Mouse (Mus musculus): ENCODE data around the gene Pon1. TPM values are rescaled to one million over a fixed set of nuclear protein-coding genes. Genes with fewer than 3 reads are reported as not detected.

Gene Pon1
- total and polyA plus RNA-seq, 3 experiments: not detected

DNA sequence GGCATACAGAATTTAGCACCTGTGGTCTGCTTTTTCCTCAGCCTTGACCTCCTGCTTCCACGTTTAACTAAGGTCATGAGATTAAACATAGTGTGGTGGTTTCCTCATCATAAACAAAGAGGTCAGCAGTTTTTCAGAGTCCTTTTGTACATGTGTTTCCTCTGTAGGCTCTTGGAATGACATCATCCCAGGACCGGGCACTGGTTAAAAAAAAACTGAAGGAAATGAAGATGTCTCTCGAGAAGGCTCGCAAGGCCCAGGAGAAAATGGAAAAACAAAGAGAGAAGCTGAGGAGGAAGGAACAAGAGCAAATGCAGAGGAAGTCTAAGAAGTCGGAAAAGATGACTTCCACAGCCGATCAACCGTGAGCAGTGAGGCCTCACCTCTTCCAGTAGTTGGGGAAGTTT, 34.4 kb downstream of the Pon1 start:
- Histone ChIP-seq H3K4me1 (ENCODE audit: control insufficient read depth in 1 of 2, insufficient read depth in 2 of 2, low read length in 2 of 2) (peaks cover 7 to 22% of the 10 kb centered on the region in 2 experiments; a peak in 3 of 4 replicates), H3K9me3 (replicated peaks; ENCODE audit: insufficient read depth, low read length) (no peaks in the 10 kb centered on the region)

DNA sequence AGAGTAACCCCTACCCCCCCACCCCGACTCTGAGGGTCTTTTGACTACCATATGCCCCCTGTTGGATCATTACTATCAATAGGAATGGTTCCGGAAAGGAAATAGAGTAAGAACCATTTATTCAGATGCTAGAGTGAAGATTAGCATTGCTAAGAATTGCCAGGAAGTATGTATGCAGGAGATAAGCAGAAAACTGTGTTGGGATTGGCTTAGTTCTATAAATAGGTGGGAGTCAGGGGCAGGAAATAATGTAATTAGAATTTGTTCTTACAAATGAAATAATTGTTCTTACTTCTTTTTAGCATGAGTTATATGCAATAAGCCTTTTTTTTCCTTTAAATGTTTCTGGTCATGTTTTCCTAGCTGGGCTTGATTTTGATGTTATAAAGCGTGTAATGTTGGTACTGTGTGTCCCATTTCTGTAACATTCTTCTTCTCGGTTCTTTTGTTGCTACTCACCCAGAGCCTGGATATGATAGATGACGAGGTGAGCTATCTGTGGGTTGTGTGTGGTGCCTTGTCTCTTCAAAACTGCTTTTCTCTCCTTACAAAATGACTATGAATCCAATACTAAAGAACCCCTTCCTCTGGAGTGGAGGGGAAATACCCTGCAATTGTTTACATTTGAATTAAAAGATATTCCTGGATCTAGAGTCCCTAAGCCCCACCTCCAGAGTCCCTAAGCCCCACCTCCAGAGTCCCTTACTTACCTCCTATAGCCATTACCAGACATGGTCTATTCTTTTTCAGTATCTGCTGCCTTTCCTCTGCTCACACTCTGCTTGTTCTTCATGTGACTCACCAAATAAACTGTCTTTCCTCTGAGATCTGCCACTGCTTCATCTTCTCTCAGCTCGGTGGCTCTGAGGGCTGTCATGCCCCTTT, 37.0 kb downstream of the Pon1 start:
- H3K4me1 ChIP-seq (ENCODE audit: control insufficient read depth in 1 of 2, insufficient read depth in 2 of 2, low read length in 2 of 2): peaks cover 7 to 19% of the 10 kb centered on the region in 2 experiments; a peak in 3 of 4 replicates
- peaks cover 0 to 1% of the 10 kb centered on the region in 2 experiments; a peak in 3 of 4 replicates for H3K27me3 ChIP-seq (ENCODE audit: control insufficient read depth in 1 of 2, insufficient read depth in 2 of 2, low read length in 2 of 2)
- H3K27ac ChIP-seq (ENCODE audit: control insufficient read depth, low read depth, low read length): peak overlapping the region; percentile 66
- peak overlapping the region; percentile 22; the same call in 1 of the 2 replicates for H3K9ac ChIP-seq (ENCODE audit: control insufficient read depth, low read depth, low read length, poor library complexity, severe bottlenecking)
- H3K36me3 ChIP-seq (ENCODE audit: control insufficient read depth in 1 of 2, insufficient read depth in 2 of 2, low read length in 2 of 2): peaks cover 0 to 21% of the 10 kb centered on the region in 2 experiments; a peak in 2 of 4 replicates
- DNase-seq (ENCODE audit: low read depth, low spot score): peak; percentile 64
- H3K79me2 ChIP-seq (ENCODE audit: control insufficient read depth, insufficient read depth, low read length, poor library complexity): no peaks in the 10 kb centered on the region
- peak overlapping the region; percentile 4 to 72; a peak in 3 of 4 replicates for H3K4me3 ChIP-seq (ENCODE audit: control insufficient read depth in 1 of 2, insufficient read depth in 1 of 2, low read depth in 2 of 2, low read length in 2 of 2)
- H3K9me3 ChIP-seq (replicated peaks; ENCODE audit: insufficient read depth, low read length): no peaks in the 10 kb centered on the region
- TF ChIP-seq MYC (IDR thresholded peaks at IDR 0.05; ENCODE audit: low read depth, low read length) (0 out of 2 replicates have a peak, but pooled peaks have one; percentile 16), ZKSCAN1 (IDR thresholded peaks at IDR 0.05; ENCODE audit: low read depth, low read length) (no peak), ELF1 (IDR thresholded peaks at IDR 0.05; ENCODE audit: low read depth, low read length) (no peak), E2F4 (IDR thresholded peaks at IDR 0.05; ENCODE audit: borderline replicate concordance, low read depth, low read length) (no peak), ZMIZ1 (IDR thresholded peaks at IDR 0.05; ENCODE audit: low read depth, low read length) (no peak), MAFK (IDR thresholded peaks at IDR 0.05; ENCODE audit: borderline replicate concordance, low read depth, low read length) (peak; percentile 24; the same call in 1 of the 2 replicates), SMC3 (IDR thresholded peaks at IDR 0.05; ENCODE audit: low read depth, low read length) (no peak), MYB (IDR thresholded peaks at IDR 0.05; ENCODE audit: low read depth, low read length) (no peak), TBP (IDR thresholded peaks at IDR 0.05; ENCODE audit: low read depth, low read length) (no peak), SIN3A (IDR thresholded peaks at IDR 0.05; ENCODE audit: low read length) (peak; percentile 69), POLR2A (IDR thresholded peaks at IDR 0.05; ENCODE audit: control insufficient read depth in 1 of 2, insufficient read depth in 1 of 2, low read depth in 1 of 2, low read length in 2 of 2, poor library complexity in 1 of 2) (no peak), GATA1 (IDR thresholded peaks at IDR 0.05; ENCODE audit: low read depth, low read length) (peak; percentile 94), ZC3H11A (IDR thresholded peaks at IDR 0.05; ENCODE audit: low read depth, low read length) (no peak), MAX (IDR thresholded peaks at IDR 0.05; ENCODE audit: low read length) (no peak), MXI1 (IDR thresholded peaks at IDR 0.05; ENCODE audit: low read depth, low read length) (no peak; the same call in 1 of the 2 replicates), JUND (IDR thresholded peaks at IDR 0.05; ENCODE audit: low read depth, low read length) (no peak), RAD21 (IDR thresholded peaks at IDR 0.05; ENCODE audit: low read depth, low read length) (no peak), CTCF (IDR thresholded peaks at IDR 0.05 in 2 of 3, conservative IDR thresholded peaks at IDR 0.05 in 1 of 3; ENCODE audit: control insufficient read depth in 1 of 3, insufficient read depth in 1 of 3, low read depth in 2 of 3, low read length in 3 of 3, poor library complexity in 1 of 3, severe bottlenecking in 1 of 3) (no peak), POLR2AphosphoS5 (IDR thresholded peaks at IDR 0.05; ENCODE audit: borderline replicate concordance, low read depth, low read length) (no peak), USF2 (IDR thresholded peaks at IDR 0.05; ENCODE audit: borderline replicate concordance in 1 of 2, insufficient read depth in 1 of 2, low read depth in 1 of 2, low read length in 2 of 2) (no peak), HCFC1 (IDR thresholded peaks at IDR 0.05; ENCODE audit: low read depth, low read length) (0 out of 2 replicates have a peak, but pooled peaks have one; percentile 33), TCF12 (IDR thresholded peaks at IDR 0.05; ENCODE audit: low read depth, low read length) (peak; percentile 94), ETS1 (IDR thresholded peaks at IDR 0.05; ENCODE audit: low read depth, low read length) (peak; percentile 80), BHLHE40 (IDR thresholded peaks at IDR 0.05; ENCODE audit: borderline replicate concordance, low read depth, low read length) (no peak), USF1 (IDR thresholded peaks at IDR 0.05; ENCODE audit: low read depth, low read length) (peak; percentile 8; the same call in 1 of the 2 replicates), POLR2AphosphoS2 (IDR thresholded peaks at IDR 0.05; ENCODE audit: low read length) (no peak)

More for the DNA sequence above, 34.4 kb downstream of the Pon1 start:
- Histone ChIP-seq H3K4me3 (ENCODE audit: control insufficient read depth in 1 of 2, insufficient read depth in 1 of 2, low read depth in 2 of 2, low read length in 2 of 2) (no peak overlapping the region), H3K27ac (ENCODE audit: control insufficient read depth, low read depth, low read length) (no peak overlapping the region), H3K79me2 (ENCODE audit: control insufficient read depth, insufficient read depth, low read length, poor library complexity) (no peaks in the 10 kb centered on the region), H3K27me3 (ENCODE audit: control insufficient read depth in 1 of 2, insufficient read depth in 2 of 2, low read length in 2 of 2) (peaks cover 0 to 1% of the 10 kb centered on the region in 2 experiments; a peak in 3 of 4 replicates), H3K9ac (ENCODE audit: control insufficient read depth, low read depth, low read length, poor library complexity, severe bottlenecking) (no peak overlapping the region), H3K36me3 (ENCODE audit: control insufficient read depth in 1 of 2, insufficient read depth in 2 of 2, low read length in 2 of 2) (peaks cover 0 to 25% of the 10 kb centered on the region in 2 experiments; a peak in 2 of 4 replicates)
- DNase-seq (ENCODE audit: low read depth, low spot score): no peak
- TF ChIP-seq SMC3 (IDR thresholded peaks at IDR 0.05; ENCODE audit: low read depth, low read length): no peak
- no peak for TF ChIP-seq CHD1 (IDR thresholded peaks at IDR 0.05; ENCODE audit: low read depth, low read length)
- TF ChIP-seq MYC (IDR thresholded peaks at IDR 0.05; ENCODE audit: low read depth, low read length): no peak
- TF ChIP-seq POLR2A (IDR thresholded peaks at IDR 0.05; ENCODE audit: control insufficient read depth in 1 of 2, insufficient read depth in 1 of 2, low read depth in 1 of 2, low read length in 2 of 2, poor library complexity in 1 of 2): no peak
- no peak for TF ChIP-seq RCOR1 (IDR thresholded peaks at IDR 0.05; ENCODE audit: low read depth, low read length)
- TF ChIP-seq HCFC1 (IDR thresholded peaks at IDR 0.05; ENCODE audit: low read depth, low read length): no peak
- no peak for TF ChIP-seq UBTF (IDR thresholded peaks at IDR 0.05; ENCODE audit: borderline replicate concordance, insufficient read depth, low read depth, low read length)
- no peak for TF ChIP-seq USF1 (IDR thresholded peaks at IDR 0.05; ENCODE audit: low read depth, low read length)
- no peak for TF ChIP-seq ZMIZ1 (IDR thresholded peaks at IDR 0.05; ENCODE audit: low read depth, low read length)
